Mouse (Mus musculus): ENCODE measurements around the gene Tulp4. TPM values are rescaled to one million over a fixed set of nuclear protein-coding genes. Genes with fewer than 3 reads are reported as not detected.

Gene Tulp4
- polyA plus RNA-seq (2014; fragmentation: Nextera tagmentation; extraction: Ambion mirVana): 97.4 and 104 TPM in 2 replicates

- peak; percentile 98 for DNase-seq (ENCODE audit: low spot score, missing footprints)
- under 1% methylated on average over 48 of the region's 76 CpGs for WGBS
These were observed at the start of gene Tulp4 for GRCm38 (mm10) chr17:6106361-6107014. Gene Tulp4 (plus strand): TSS chr17:6106437.

GRCm38 (mm10) chr17:6062793-6063192 lies 43.4 kb upstream of the Tulp4 start:
- Histone ChIP-seq H3K9me3 (ENCODE audit: control insufficient read depth, low read length) (no peaks in the 10 kb centered on the region), H3K36me3 (ENCODE audit: control insufficient read depth, insufficient read depth, low read length) (no peaks in the 10 kb centered on the region), H3K9ac (ENCODE audit: low read length) (no peak overlapping the region), H3K4me3 (ENCODE audit: low read depth, low read length) (no peak overlapping the region), H3K4me1 (ENCODE audit: control insufficient read depth, insufficient read depth, low read length) (no peaks in the 10 kb centered on the region), H3K4me2 (no peak overlapping the region), H3K27me3 (ENCODE audit: control insufficient read depth, insufficient read depth, low read length) (no peaks in the 10 kb centered on the region), H3K27ac (ENCODE audit: low read depth, low read length) (no peak overlapping the region)
- no peak for DNase-seq (ENCODE audit: low spot score, missing footprints)
- 86% methylated on average over 8 of the region's 8 CpGs for WGBS
- no peak for ATAC-seq (ENCODE audit: low FRiP score)

More at GRCm38 (mm10) chr17:6106361-6107014, at the start of gene Tulp4:
- Histone ChIP-seq H3K27me3 (ENCODE audit: control insufficient read depth, insufficient read depth, low read length) (no peaks in the 10 kb centered on the region; the same call in 1 of the 2 replicates), H3K9me3 (ENCODE audit: control insufficient read depth, low read length) (no peaks in the 10 kb centered on the region), H3K4me2 (peak within 1 kb of the TSS; percentile 78), H3K9ac (ENCODE audit: low read length) (peak within 1 kb of the TSS; percentile 96), H3K27ac (ENCODE audit: low read depth, low read length) (peak within 1 kb of the TSS; percentile 91), H3K4me3 (ENCODE audit: low read depth, low read length) (peak within 1 kb of the TSS; percentile 90), H3K36me3 (ENCODE audit: control insufficient read depth, insufficient read depth, low read length) (no peaks in the 10 kb centered on the region), H3K4me1 (ENCODE audit: control insufficient read depth, insufficient read depth, low read length) (peaks cover 18% of the 10 kb centered on the region)
- ATAC-seq (ENCODE audit: low FRiP score): peak; percentile 99

DNA sequence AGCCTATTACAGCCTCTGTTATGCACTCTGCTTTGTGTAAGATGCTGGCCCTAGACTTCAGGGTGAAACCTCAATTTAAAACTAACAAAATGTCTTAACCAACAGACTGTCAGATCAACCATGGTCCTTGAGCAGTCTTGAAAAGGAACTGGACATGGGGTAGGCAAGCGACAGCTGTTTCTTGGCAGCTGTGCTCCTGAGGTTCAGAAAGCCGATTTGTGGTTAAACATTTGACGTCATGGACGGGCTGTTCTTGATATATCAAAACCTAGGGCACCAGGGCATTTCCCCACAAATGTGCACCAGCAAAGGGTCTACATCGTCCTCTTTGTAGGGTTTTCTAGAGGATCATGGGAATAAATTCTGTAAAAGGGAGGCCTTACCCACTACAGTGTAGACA lies 42.7 kb upstream of the Tulp4 start:
- H3K9me3 ChIP-seq (ENCODE audit: control insufficient read depth, low read length): no peaks in the 10 kb centered on the region
- no peak overlapping the region for H3K4me2 ChIP-seq
- H3K9ac ChIP-seq (ENCODE audit: low read length): no peak overlapping the region
- H3K27me3 ChIP-seq (ENCODE audit: control insufficient read depth, insufficient read depth, low read length): no peaks in the 10 kb centered on the region
- DNase-seq (ENCODE audit: low spot score, missing footprints): no peak
- 96% methylated on average over 5 of the region's 5 CpGs for WGBS
- no peak for ATAC-seq (ENCODE audit: low FRiP score)
- H3K27ac ChIP-seq (ENCODE audit: low read depth, low read length): no peak overlapping the region
- H3K36me3 ChIP-seq (ENCODE audit: control insufficient read depth, insufficient read depth, low read length): no peaks in the 10 kb centered on the region
- H3K4me1 ChIP-seq (ENCODE audit: control insufficient read depth, insufficient read depth, low read length): no peaks in the 10 kb centered on the region
- no peak overlapping the region for H3K4me3 ChIP-seq (ENCODE audit: low read depth, low read length)

DNA sequence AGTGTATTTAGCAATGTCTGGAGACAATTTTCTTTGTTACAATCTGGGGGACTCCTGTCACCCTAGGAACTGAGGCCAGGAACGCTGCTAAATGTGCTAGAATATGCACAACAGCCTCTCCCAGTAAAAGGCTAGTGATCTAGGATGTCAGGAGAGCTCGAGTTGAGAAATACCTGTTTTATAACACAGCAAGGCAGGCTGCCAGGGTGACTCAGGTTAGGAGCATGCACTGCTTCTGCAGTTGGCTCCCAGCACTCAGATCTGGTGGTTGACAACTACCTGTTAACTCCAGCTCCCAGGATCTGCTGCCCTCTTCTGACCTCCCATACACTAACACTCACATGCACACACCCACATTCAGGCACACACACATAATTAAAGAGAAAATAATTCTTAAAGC lies 40.2 kb upstream of the Tulp4 start:
- ATAC-seq (ENCODE audit: low FRiP score): no peak
- no peak overlapping the region for H3K4me3 ChIP-seq (ENCODE audit: low read depth, low read length)
- WGBS: 83% methylated on average over 2 of the region's 2 CpGs
- no peak for DNase-seq (ENCODE audit: low spot score, missing footprints)
- no peaks in the 10 kb centered on the region for H3K27me3 ChIP-seq (ENCODE audit: control insufficient read depth, insufficient read depth, low read length)
- H3K9me3 ChIP-seq (ENCODE audit: control insufficient read depth, low read length): no peaks in the 10 kb centered on the region
- no peak overlapping the region for H3K4me2 ChIP-seq
- no peak overlapping the region for H3K27ac ChIP-seq (ENCODE audit: low read depth, low read length)
- H3K9ac ChIP-seq (ENCODE audit: low read length): no peak overlapping the region
- no peaks in the 10 kb centered on the region; the same call in 1 of the 2 replicates for H3K36me3 ChIP-seq (ENCODE audit: control insufficient read depth, insufficient read depth, low read length)
- H3K4me1 ChIP-seq (ENCODE audit: control insufficient read depth, insufficient read depth, low read length): no peaks in the 10 kb centered on the region

- no peaks in the 10 kb centered on the region; the same call in 1 of the 2 replicates for H3K36me3 ChIP-seq (ENCODE audit: control insufficient read depth, insufficient read depth, low read length)
- 98% methylated on average over 7 of the region's 7 CpGs for WGBS
- H3K4me3 ChIP-seq (ENCODE audit: low read depth, low read length): no peak overlapping the region
- H3K27ac ChIP-seq (ENCODE audit: low read depth, low read length): no peak overlapping the region
- no peaks in the 10 kb centered on the region for H3K9me3 ChIP-seq (ENCODE audit: control insufficient read depth, low read length)
- no peaks in the 10 kb centered on the region for H3K4me1 ChIP-seq (ENCODE audit: control insufficient read depth, insufficient read depth, low read length)
- DNase-seq (ENCODE audit: low spot score, missing footprints) (no peak), ATAC-seq (ENCODE audit: low FRiP score) (no peak)
- H3K4me2 ChIP-seq: no peak overlapping the region
- H3K27me3 ChIP-seq (ENCODE audit: control insufficient read depth, insufficient read depth, low read length): no peaks in the 10 kb centered on the region
- no peak overlapping the region for H3K9ac ChIP-seq (ENCODE audit: low read length)
These were observed 38.6 kb upstream of the Tulp4 start for GRCm38 (mm10) chr17:6067613-6068012.

DNA sequence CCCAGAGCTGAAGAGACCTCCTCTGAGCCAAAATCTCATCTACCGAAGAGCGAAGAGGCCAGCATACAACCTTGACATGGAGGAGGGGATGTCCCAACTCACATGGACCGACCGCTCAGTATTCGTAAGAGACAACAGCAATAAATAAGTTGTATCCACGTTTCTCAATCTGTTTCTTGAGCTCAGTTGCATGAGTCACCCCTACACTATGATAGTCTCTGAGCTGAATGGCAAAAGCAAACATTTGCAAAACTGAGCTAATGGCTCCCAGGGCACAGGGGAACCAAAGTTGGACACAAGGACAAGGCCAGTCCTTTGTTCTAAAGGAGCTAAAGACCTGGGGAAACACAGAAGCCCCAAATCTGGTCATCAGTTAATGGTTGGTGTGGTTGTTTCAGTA lies 36.4 kb upstream of the Tulp4 start:
- 97% methylated on average over 6 of the region's 6 CpGs for WGBS
- no peak for ATAC-seq (ENCODE audit: low FRiP score)
- H3K9me3 ChIP-seq (ENCODE audit: control insufficient read depth, low read length): no peaks in the 10 kb centered on the region

GRCm38 (mm10) chr17:6073405-6073804 lies 32.8 kb upstream of the Tulp4 start:
- no peaks in the 10 kb centered on the region; the same call in 1 of the 2 replicates for H3K36me3 ChIP-seq (ENCODE audit: control insufficient read depth, insufficient read depth, low read length)
- H3K9me3 ChIP-seq (ENCODE audit: control insufficient read depth, low read length): no peaks in the 10 kb centered on the region
- H3K4me1 ChIP-seq (ENCODE audit: control insufficient read depth, insufficient read depth, low read length): no peaks in the 10 kb centered on the region
- no peak for DNase-seq (ENCODE audit: low spot score, missing footprints)
- no peak overlapping the region for H3K4me3 ChIP-seq (ENCODE audit: low read depth, low read length)
- no peak overlapping the region for H3K27ac ChIP-seq (ENCODE audit: low read depth, low read length)
- no peaks in the 10 kb centered on the region for H3K27me3 ChIP-seq (ENCODE audit: control insufficient read depth, insufficient read depth, low read length)
- ATAC-seq (ENCODE audit: low FRiP score): no peak
- no peak overlapping the region for H3K4me2 ChIP-seq
- no peak overlapping the region for H3K9ac ChIP-seq (ENCODE audit: low read length)
- WGBS: 92% methylated on average over 7 of the region's 7 CpGs

More for the DNA sequence above, 36.4 kb upstream of the Tulp4 start:
- no peak for DNase-seq (ENCODE audit: low spot score, missing footprints)
- Histone ChIP-seq H3K4me3 (ENCODE audit: low read depth, low read length) (no peak overlapping the region), H3K4me1 (ENCODE audit: control insufficient read depth, insufficient read depth, low read length) (no peaks in the 10 kb centered on the region), H3K36me3 (ENCODE audit: control insufficient read depth, insufficient read depth, low read length) (no peaks in the 10 kb centered on the region; the same call in 1 of the 2 replicates), H3K4me2 (no peak overlapping the region), H3K27ac (ENCODE audit: low read depth, low read length) (no peak overlapping the region), H3K9ac (ENCODE audit: low read length) (no peak overlapping the region), H3K27me3 (ENCODE audit: control insufficient read depth, insufficient read depth, low read length) (no peaks in the 10 kb centered on the region)

DNA sequence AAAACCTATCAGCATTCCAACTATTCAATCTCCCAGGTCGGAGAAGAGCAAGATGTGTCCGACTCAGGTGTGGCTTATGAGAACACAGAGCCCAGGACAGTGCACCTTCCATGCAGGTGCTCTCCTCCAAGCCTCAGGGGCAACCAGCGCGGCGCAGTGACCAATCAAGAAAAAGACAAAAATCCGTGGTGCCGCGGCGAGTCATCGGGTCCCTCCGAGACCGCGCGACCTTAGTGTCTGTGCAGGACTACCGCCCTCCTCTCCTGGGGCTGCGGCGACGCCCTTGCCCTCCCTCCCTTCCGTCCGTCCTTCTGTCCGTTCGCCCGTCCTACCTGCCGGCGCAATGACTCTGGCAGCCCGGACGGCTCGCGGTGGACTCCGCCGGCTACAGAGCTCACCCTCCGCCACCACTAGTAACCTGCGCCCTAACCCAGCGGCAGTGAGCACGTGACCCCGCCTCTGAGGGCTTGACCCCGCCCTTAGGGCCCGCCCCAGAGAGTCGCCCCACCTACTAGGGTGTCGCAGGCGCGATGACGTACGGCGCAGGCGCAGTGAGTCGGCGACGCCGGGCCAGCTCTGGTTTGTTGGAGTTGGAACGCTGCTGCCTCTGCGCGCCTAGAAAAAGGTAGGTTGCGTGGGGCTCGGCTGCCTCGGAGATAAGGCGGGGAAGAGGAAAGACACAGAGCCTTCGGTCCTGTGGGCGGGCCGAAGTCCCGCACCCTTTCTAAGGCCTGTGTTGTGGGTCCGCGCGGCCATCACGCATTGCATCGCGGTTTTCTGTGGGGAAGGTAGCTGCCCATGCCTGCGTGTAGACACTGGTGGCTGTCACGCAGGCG lies 26.7 kb upstream of the Tulp4 start, which contains the start of the genes Serac1 and Gtf2h5:
Serac1 (minus strand) TSS at position 455 of the 836 bp plus-strand sequence.
Gtf2h5 (plus strand) TSS at position 500 of the 836 bp plus-strand sequence.
- H3K4me1 ChIP-seq (ENCODE audit: control insufficient read depth, insufficient read depth, low read length): peaks cover 3% of the 10 kb centered on the region; the same call in 1 of the 2 replicates
- H3K4me3 ChIP-seq (ENCODE audit: low read depth, low read length): peak within 1 kb of the TSS; percentile 80
- no peaks in the 10 kb centered on the region for H3K9me3 ChIP-seq (ENCODE audit: control insufficient read depth, low read length)
- under 1% methylated on average over 67 of the region's 70 CpGs for WGBS
- H3K9ac ChIP-seq (ENCODE audit: low read length): peak within 1 kb of the TSS; percentile 84
- peak within 1 kb of the TSS; percentile 73 for H3K27ac ChIP-seq (ENCODE audit: low read depth, low read length)
- H3K27me3 ChIP-seq (ENCODE audit: control insufficient read depth, insufficient read depth, low read length): no peaks in the 10 kb centered on the region
- ATAC-seq (ENCODE audit: low FRiP score): peak; percentile 98
- peak within 1 kb of the TSS; percentile 81 for H3K4me2 ChIP-seq
- DNase-seq (ENCODE audit: low spot score, missing footprints): peak; percentile 100
- H3K36me3 ChIP-seq (ENCODE audit: control insufficient read depth, insufficient read depth, low read length): no peaks in the 10 kb centered on the region

All from midbrain, embryonic 11.5 days (tissue).